Mouse (Mus musculus): ENCODE data around the gene Dnal1. TPM values are rescaled to one million over a fixed set of nuclear protein-coding genes. Genes with fewer than 3 reads are reported as not detected.
"Not testable (repeated sequence)": the region's sequence is repeated elsewhere in the genome, so short reads cannot be mapped to it uniquely, and the experiment has no call there.

Gene Dnal1
- total RNA-seq (2021) = 100 to 1,000 TPM in 1 of 2 experiments, 10 to 100 TPM in 1; 99.1 to 107 TPM

GRCm38 (mm10) chr12:84114153-84114994 lies at the start of gene Dnal1:
Dnal1 (plus strand) TSS chr12:84114366.
- intact Hi-C loops (cut with DNase I) = no loop called here
- peak; percentile 86 to 95 for DNase-seq (ENCODE audit: extremely low spot score in 1 of 2, low spot score in 2 of 2)

- DNase-seq (ENCODE audit: extremely low spot score in 1 of 2, low spot score in 2 of 2) = no peak
- intact Hi-C loops (cut with DNase I) = no loop called here
Observed at GRCm38 (mm10) chr12:84064621-84065020, 49.5 kb upstream of the Dnal1 start.

- intact Hi-C loops (cut with DNase I) = no loop called here
- no peak for DNase-seq (ENCODE audit: extremely low spot score in 1 of 2, low spot score in 2 of 2)
Observed at GRCm38 (mm10) chr12:84067752-84068151, 46.4 kb upstream of the Dnal1 start.

GRCm38 (mm10) chr12:84068296-84068695 lies 45.9 kb upstream of the Dnal1 start:
- intact Hi-C loops (cut with DNase I) = no loop called here
- no peak for DNase-seq (ENCODE audit: extremely low spot score in 1 of 2, low spot score in 2 of 2)

GRCm38 (mm10) chr12:84068986-84069385 lies 45.2 kb upstream of the Dnal1 start, which contains the start of gene Acot5:
Acot5 (plus strand) TSS chr12:84069325.
- no peak for DNase-seq (ENCODE audit: extremely low spot score in 1 of 2, low spot score in 2 of 2)
- intact Hi-C loops (cut with DNase I) = no loop called here

- intact Hi-C loops (cut with DNase I) = not testable (repeated sequence)
- peak in 1 of 2 experiments; percentile 58 for DNase-seq (ENCODE audit: extremely low spot score in 1 of 2, low spot score in 2 of 2)
Observed at GRCm38 (mm10) chr12:84069582-84069981, 44.6 kb upstream of the Dnal1 start.

GRCm38 (mm10) chr12:84071696-84072095 lies 42.5 kb upstream of the Dnal1 start:
- intact Hi-C loops (cut with DNase I) = no loop called here
- DNase-seq (ENCODE audit: extremely low spot score in 1 of 2, low spot score in 2 of 2) = peak in 1 of 2 experiments; percentile 27

- DNase-seq (ENCODE audit: extremely low spot score in 1 of 2, low spot score in 2 of 2) = no peak
- intact Hi-C loops (cut with DNase I) = no loop called here
Observed at GRCm38 (mm10) chr12:84077371-84077990, 36.7 kb upstream of the Dnal1 start.

GRCm38 (mm10) chr12:84083842-84084241 lies 30.3 kb upstream of the Dnal1 start:
- intact Hi-C loops (cut with DNase I) = no loop called here
- DNase-seq (ENCODE audit: extremely low spot score in 1 of 2, low spot score in 2 of 2) = no peak

- intact Hi-C loops (cut with DNase I) = no loop called here
- DNase-seq (ENCODE audit: extremely low spot score in 1 of 2, low spot score in 2 of 2) = no peak
Observed at GRCm38 (mm10) chr12:84084581-84084980, 29.6 kb upstream of the Dnal1 start.

GRCm38 (mm10) chr12:84094666-84095065 lies 19.5 kb upstream of the Dnal1 start:
- intact Hi-C loops (cut with DNase I); DNase-seq (ENCODE audit: extremely low spot score in 1 of 2, low spot score in 2 of 2): not testable (repeated sequence)

GRCm38 (mm10) chr12:84099605-84100004 lies 14.6 kb upstream of the Dnal1 start:
- intact Hi-C loops (cut with DNase I) = no loop called here
- DNase-seq (ENCODE audit: extremely low spot score in 1 of 2, low spot score in 2 of 2) = no peak

GRCm38 (mm10) chr12:84100071-84100470 lies 14.1 kb upstream of the Dnal1 start:
- no peak for DNase-seq (ENCODE audit: extremely low spot score in 1 of 2, low spot score in 2 of 2)
- intact Hi-C loops (cut with DNase I) = no loop called here

GRCm38 (mm10) chr12:84100604-84101492 lies 13.3 kb upstream of the Dnal1 start, which contains the start of gene Acot6:
Acot6 (plus strand) TSS chr12:84100654.
- intact Hi-C loops (cut with DNase I) = not testable (repeated sequence)
- DNase-seq (ENCODE audit: extremely low spot score in 1 of 2, low spot score in 2 of 2) = peak; percentile 9 to 63

GRCm38 (mm10) chr12:84101493-84101845 lies 12.7 kb upstream of the Dnal1 start:
- DNase-seq (ENCODE audit: extremely low spot score in 1 of 2, low spot score in 2 of 2) = no peak

GRCm38 (mm10) chr12:84107012-84107411 lies 7.2 kb upstream of the Dnal1 start:
- DNase-seq (ENCODE audit: extremely low spot score in 1 of 2, low spot score in 2 of 2) = no peak
- intact Hi-C loops (cut with DNase I) = no loop called here

More at GRCm38 (mm10) chr12:84101493-84101845, 12.7 kb upstream of the Dnal1 start:
- intact Hi-C loops (cut with DNase I) = no loop called here

- no peak for DNase-seq (ENCODE audit: extremely low spot score in 1 of 2, low spot score in 2 of 2)
- intact Hi-C loops (cut with DNase I) = no loop called here
Observed at GRCm38 (mm10) chr12:84107692-84108091, 6.5 kb upstream of the Dnal1 start.

GRCm38 (mm10) chr12:84109924-84110323 lies 4.2 kb upstream of the Dnal1 start:
- no peak for DNase-seq (ENCODE audit: extremely low spot score in 1 of 2, low spot score in 2 of 2)
- intact Hi-C loops (cut with DNase I) = no loop called here

- intact Hi-C loops (cut with DNase I) = no loop called here
- DNase-seq (ENCODE audit: extremely low spot score in 1 of 2, low spot score in 2 of 2) = no peak
Observed at GRCm38 (mm10) chr12:84110814-84111213, 3.4 kb upstream of the Dnal1 start.
